Mouse (Mus musculus): ENCODE results near the gene Bmp8b. TPM values are rescaled to one million over a fixed set of nuclear protein-coding genes. Genes with fewer than 3 reads are reported as not detected.
A peak's percentile ranks its signal among the peaks of the same experiment; 100 is the strongest.
"Not testable (repeated sequence)": the region's sequence is repeated elsewhere in the genome, so short reads cannot be mapped to it uniquely, and the experiment has no call there.

Gene Bmp8b
- polyA plus RNA-seq, 1 experiment, result not detected

- Histone ChIP-seq H3K9me3 (no peaks in the 10 kb centered on the region), H3K36me3 (replicated peaks; ENCODE audit: low read length) (peaks cover 47% of the 10 kb centered on the region), H3K4me1 (peaks cover 32% of the 10 kb centered on the region), H3K4me3 (replicated peaks) (no peak overlapping the region), H3K27me3 (replicated peaks) (no peaks in the 10 kb centered on the region)
- TF ChIP-seq GATA1 (IDR thresholded peaks at IDR 0.05; ENCODE audit: borderline replicate concordance, low read length), result no peak
- no peak for TF ChIP-seq FLI1 (IDR thresholded peaks at IDR 0.05; ENCODE audit: low read length)
Measured at GRCm38 (mm10) chr4:123137551-123137950, 32.6 kb downstream of the Bmp8b start.

- TF ChIP-seq GATA1 (IDR thresholded peaks at IDR 0.05; ENCODE audit: borderline replicate concordance, low read length) (no peak), FLI1 (IDR thresholded peaks at IDR 0.05; ENCODE audit: low read length) (peak; percentile 41; the same call in 1 of the 2 replicates)
- H3K4me3 ChIP-seq (replicated peaks), result peak within 1 kb of the TSS; percentile 96
Measured at GRCm38 (mm10) chr4:123139513-123140154, 34.7 kb downstream of the Bmp8b start, which contains the start of gene Ppie. Gene Ppie (minus strand): TSS chr4:123139951.

GRCm38 (mm10) chr4:123147446-123148150, 42.6 kb downstream of the Bmp8b start:
- H3K4me1 ChIP-seq, result peaks cover 23% of the 10 kb centered on the region
- no peaks in the 10 kb centered on the region for H3K36me3 ChIP-seq (replicated peaks; ENCODE audit: low read length)
- no peak for TF ChIP-seq GATA1 (IDR thresholded peaks at IDR 0.05; ENCODE audit: borderline replicate concordance, low read length)
- no peak for TF ChIP-seq FLI1 (IDR thresholded peaks at IDR 0.05; ENCODE audit: low read length)
- H3K9me3 ChIP-seq, result peaks cover 3% of the 10 kb centered on the region; the same call in 1 of the 2 replicates
- peaks cover 35% of the 10 kb centered on the region for H3K27me3 ChIP-seq (replicated peaks)
- H3K4me3 ChIP-seq (replicated peaks), result no peak overlapping the region

More at GRCm38 (mm10) chr4:123139513-123140154, 34.7 kb downstream of the Bmp8b start, which contains the start of gene Ppie:
- H3K27me3 ChIP-seq (replicated peaks), result peaks cover 11% of the 10 kb centered on the region
- peaks cover 25% of the 10 kb centered on the region for H3K4me1 ChIP-seq
- H3K36me3 ChIP-seq (replicated peaks; ENCODE audit: low read length), result peaks cover 26% of the 10 kb centered on the region
- H3K9me3 ChIP-seq, result peaks cover 3% of the 10 kb centered on the region; the same call in 1 of the 2 replicates

GRCm38 (mm10) chr4:123152003-123152402, 47.0 kb downstream of the Bmp8b start:
- Histone ChIP-seq H3K27me3 (replicated peaks) (peaks cover 13% of the 10 kb centered on the region), H3K9me3 (peaks cover 4% of the 10 kb centered on the region), H3K4me3 (replicated peaks) (no peak overlapping the region), H3K4me1 (peaks cover 35% of the 10 kb centered on the region), H3K36me3 (replicated peaks; ENCODE audit: low read length) (no peaks in the 10 kb centered on the region)
- no peak for TF ChIP-seq GATA1 (IDR thresholded peaks at IDR 0.05; ENCODE audit: borderline replicate concordance, low read length)
- no peak for TF ChIP-seq FLI1 (IDR thresholded peaks at IDR 0.05; ENCODE audit: low read length)

GRCm38 (mm10) chr4:123152976-123153375, 48.0 kb downstream of the Bmp8b start:
- Histone ChIP-seq H3K4me1 (peaks cover 25% of the 10 kb centered on the region), H3K9me3 (peaks cover 12% of the 10 kb centered on the region), H3K4me3 (replicated peaks) (no peak overlapping the region), H3K27me3 (replicated peaks) (peaks cover 12% of the 10 kb centered on the region), H3K36me3 (replicated peaks; ENCODE audit: low read length) (no peaks in the 10 kb centered on the region)
- no peak for TF ChIP-seq GATA1 (IDR thresholded peaks at IDR 0.05; ENCODE audit: borderline replicate concordance, low read length)
- TF ChIP-seq FLI1 (IDR thresholded peaks at IDR 0.05; ENCODE audit: low read length), result no peak

- H3K36me3 ChIP-seq (replicated peaks; ENCODE audit: low read length), result no peaks in the 10 kb centered on the region
- H3K4me3 ChIP-seq (replicated peaks), result no peak overlapping the region
- peaks cover 22% of the 10 kb centered on the region for H3K27me3 ChIP-seq (replicated peaks)
- peaks cover 18% of the 10 kb centered on the region for H3K9me3 ChIP-seq
- H3K4me1 ChIP-seq, result peaks cover 20% of the 10 kb centered on the region
- TF ChIP-seq GATA1 (IDR thresholded peaks at IDR 0.05; ENCODE audit: borderline replicate concordance, low read length), result no peak
- no peak for TF ChIP-seq FLI1 (IDR thresholded peaks at IDR 0.05; ENCODE audit: low read length)
Measured at GRCm38 (mm10) chr4:123155004-123155403, 50.0 kb downstream of the Bmp8b start.

GRCm38 (mm10) chr4:123155427-123155826, 50.5 kb downstream of the Bmp8b start:
- TF ChIP-seq FLI1 (IDR thresholded peaks at IDR 0.05; ENCODE audit: low read length) (no peak), GATA1 (IDR thresholded peaks at IDR 0.05; ENCODE audit: borderline replicate concordance, low read length) (no peak)
- H3K9me3 ChIP-seq, result peaks cover 20% of the 10 kb centered on the region

GRCm38 (mm10) chr4:123155840-123156239, 50.9 kb downstream of the Bmp8b start:
- TF ChIP-seq GATA1 (IDR thresholded peaks at IDR 0.05; ENCODE audit: borderline replicate concordance, low read length), result no peak
- Histone ChIP-seq H3K9me3 (peaks cover 20% of the 10 kb centered on the region), H3K36me3 (replicated peaks; ENCODE audit: low read length) (no peaks in the 10 kb centered on the region), H3K27me3 (replicated peaks) (peaks cover 30% of the 10 kb centered on the region), H3K4me3 (replicated peaks) (peak overlapping the region; percentile 38), H3K4me1 (peaks cover 25% of the 10 kb centered on the region)

More at GRCm38 (mm10) chr4:123155427-123155826, 50.5 kb downstream of the Bmp8b start:
- H3K4me3 ChIP-seq (replicated peaks), result no peak overlapping the region
- H3K4me1 ChIP-seq, result peaks cover 21% of the 10 kb centered on the region
- H3K36me3 ChIP-seq (replicated peaks; ENCODE audit: low read length), result no peaks in the 10 kb centered on the region
- peaks cover 26% of the 10 kb centered on the region for H3K27me3 ChIP-seq (replicated peaks)

- no peaks in the 10 kb centered on the region for H3K36me3 ChIP-seq (replicated peaks; ENCODE audit: low read length)
- H3K4me1 ChIP-seq, result peaks cover 37% of the 10 kb centered on the region
- TF ChIP-seq FLI1 (IDR thresholded peaks at IDR 0.05; ENCODE audit: low read length) (no peak), GATA1 (IDR thresholded peaks at IDR 0.05; ENCODE audit: borderline replicate concordance, low read length) (no peak)
- peaks cover 23% of the 10 kb centered on the region for H3K9me3 ChIP-seq
- no peak overlapping the region for H3K4me3 ChIP-seq (replicated peaks)
- peaks cover 53% of the 10 kb centered on the region for H3K27me3 ChIP-seq (replicated peaks)
Measured at GRCm38 (mm10) chr4:123160571-123160970, 55.6 kb downstream of the Bmp8b start.

- Histone ChIP-seq H3K27me3 (replicated peaks) (peaks cover 58% of the 10 kb centered on the region), H3K4me1 (peaks cover 30% of the 10 kb centered on the region), H3K9me3 (peaks cover 30% of the 10 kb centered on the region)
- H3K36me3 ChIP-seq (replicated peaks; ENCODE audit: low read length); H3K4me3 ChIP-seq (replicated peaks): not testable (repeated sequence)
Measured at GRCm38 (mm10) chr4:123161251-123161650, 56.3 kb downstream of the Bmp8b start.
